Mouse (Mus musculus): ENCODE data around the gene Myo1c.

Gene Myo1c

DNA sequence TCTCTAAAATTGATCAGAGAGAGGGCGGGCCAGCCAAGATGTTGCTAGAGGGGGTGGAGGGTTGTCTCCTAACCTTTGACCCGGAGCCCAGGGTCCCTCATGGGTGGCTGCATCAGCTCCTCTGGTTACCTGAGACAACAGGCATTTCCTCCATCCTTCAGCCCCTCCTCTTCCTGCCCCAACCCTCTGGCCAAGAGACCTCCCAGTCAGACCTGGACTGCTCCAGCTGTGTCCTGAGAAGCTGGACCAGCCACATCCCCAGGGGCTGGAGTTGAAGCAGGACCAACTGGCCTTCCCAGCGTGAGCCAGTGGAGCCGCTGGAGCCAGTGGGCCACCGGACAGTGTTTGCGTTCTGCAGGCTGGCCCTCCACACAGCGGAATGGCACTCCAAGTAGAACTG, at the start of gene Myo1c:
Myo1c (plus strand) TSS at position 194 of the 400 bp plus-strand sequence.
- no peak for DNase-seq (ENCODE audit: low spot score in 2 of 2)

DNA sequence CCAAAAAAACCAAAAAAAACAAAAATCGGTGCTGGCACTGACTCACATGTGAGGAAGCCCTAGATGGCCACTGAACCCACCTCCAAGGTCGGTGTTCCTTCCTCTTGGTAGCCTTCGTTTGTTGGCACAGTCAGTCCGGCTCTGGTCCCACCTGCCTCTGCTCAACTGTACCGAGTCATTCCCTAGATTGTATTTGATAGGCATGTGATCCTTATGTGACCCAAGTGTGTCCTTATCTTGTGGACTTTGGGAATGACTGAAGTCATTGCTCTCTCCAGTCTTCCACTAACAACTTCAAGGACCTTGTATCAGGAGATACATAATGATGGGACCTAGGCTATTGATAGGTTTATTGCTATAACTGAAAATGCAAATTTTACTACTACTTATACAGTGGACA, 45.5 kb upstream of the Myo1c start:
- DNase-seq (ENCODE audit: low spot score in 2 of 2) = no peak

DNA sequence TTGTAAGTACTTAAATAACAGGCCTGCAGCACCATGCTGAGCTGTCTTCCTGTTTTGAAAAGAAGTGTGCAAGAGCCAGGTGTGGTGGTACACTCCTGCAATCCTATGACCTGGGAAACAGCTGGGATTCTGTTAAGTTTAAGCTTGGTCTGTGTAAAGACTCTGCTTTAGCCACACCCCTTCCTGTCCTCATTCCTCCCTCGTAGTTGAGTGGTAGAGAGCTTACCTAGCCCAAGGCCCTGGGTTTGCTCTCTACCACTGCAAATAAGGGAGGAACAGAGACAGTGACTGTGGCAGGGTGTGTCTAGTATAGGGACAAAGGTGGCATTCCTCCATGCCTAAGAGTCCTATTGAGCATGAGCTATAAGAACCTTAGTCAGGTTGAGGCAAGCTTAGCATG, 45.0 kb upstream of the Myo1c start:
- DNase-seq (ENCODE audit: low spot score in 2 of 2) = no peak

DNA sequence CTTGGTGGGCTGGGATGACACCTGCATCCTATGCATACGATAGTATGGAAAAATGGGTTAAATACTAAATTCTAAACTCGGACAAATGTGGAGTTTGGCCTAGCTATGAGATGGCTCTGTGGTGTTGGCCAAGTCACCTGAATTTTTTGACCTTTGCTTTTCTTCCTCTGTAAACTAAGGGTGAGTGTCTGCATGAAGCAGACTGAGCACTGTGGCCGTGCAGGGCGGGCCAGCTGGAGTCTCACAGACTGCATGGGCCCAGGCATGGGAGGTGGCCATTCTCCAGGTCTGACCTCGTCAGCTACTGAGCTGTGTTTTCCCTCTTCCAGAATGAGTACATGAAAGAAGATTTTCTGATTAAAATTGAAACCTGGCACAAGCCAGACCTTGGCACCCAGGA, 41.5 kb upstream of the Myo1c start:
- DNase-seq (ENCODE audit: low spot score in 2 of 2) = no peak

DNA sequence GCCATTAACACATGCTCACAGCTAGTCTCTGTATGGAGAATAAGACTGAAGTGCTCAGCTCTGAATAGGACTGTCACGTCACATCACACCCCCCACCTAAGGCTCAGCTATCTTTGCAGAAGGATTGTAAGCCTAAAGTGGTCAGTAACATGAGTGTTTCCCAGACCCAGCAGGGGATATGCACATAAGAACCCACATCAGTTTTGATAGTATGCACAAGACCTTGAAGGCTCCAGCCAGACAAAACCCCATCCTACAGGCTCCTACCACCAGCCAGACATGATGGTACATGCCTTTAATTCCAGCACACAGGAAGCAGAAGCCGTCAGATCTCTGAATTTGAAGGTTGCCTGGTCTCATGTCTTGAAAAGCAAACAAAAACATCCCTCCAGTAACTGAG, 40.3 kb upstream of the Myo1c start:
- no peak for DNase-seq (ENCODE audit: low spot score in 2 of 2)

DNA sequence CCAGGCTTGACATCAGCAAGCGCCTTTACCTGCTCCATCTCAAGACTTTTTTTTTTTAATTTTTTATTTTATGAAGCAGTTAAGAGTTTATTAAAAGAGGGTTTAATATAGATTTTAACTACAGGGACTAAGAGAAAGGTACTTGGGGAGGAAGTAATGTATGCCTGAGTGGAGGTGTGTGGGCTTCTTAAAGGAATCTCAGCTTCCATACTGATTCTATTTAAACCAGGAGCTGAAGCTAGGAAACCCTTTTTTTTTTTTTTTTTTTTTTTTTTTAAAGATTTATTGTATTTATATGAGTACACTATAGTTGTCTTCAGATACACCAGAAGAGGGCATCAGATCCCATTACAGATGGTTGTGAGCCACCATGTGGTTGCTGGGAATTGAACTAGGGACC, 35.5 kb upstream of the Myo1c start:
- no peak for DNase-seq (ENCODE audit: low spot score in 2 of 2)

DNA sequence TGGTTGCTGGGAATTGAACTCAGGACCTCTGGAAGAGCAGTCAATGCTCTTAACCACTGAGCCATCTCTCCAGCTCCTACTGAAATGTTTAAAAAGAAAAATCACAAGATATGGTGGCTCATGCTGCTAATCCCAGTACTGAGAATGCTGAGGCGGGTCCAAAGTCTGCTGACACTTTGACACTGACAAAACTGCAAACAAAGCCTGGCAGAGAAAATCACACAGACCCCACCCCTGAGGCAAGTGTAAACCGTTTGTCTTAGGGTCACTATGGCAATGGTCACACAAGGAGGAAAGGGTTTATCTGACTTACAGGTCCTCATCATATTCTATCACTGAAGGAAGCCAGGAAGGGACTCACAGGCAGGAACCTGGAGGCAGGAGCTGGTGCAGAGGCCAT, 34.7 kb upstream of the Myo1c start:
- no peak for DNase-seq (ENCODE audit: low spot score in 2 of 2)

DNA sequence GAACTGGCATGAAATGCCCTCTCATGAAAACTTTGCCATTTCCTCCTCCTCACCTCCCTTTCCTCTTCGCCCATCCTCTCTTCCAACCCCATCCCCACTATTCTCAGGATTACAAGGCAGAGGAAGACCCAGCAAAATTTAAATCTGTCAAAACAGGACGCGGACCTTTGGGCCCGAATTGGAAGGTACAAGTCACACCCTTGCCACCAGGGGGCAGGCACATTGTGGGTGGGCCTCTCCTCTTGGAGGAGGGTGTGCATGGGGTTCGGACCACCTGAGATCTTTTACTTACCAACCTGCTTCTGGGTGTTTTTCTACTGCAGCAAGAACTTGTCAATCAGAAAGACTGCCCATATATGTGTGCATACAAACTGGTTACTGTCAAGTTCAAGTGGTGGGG, 31.2 kb upstream of the Myo1c start:
- no peak for DNase-seq (ENCODE audit: low spot score in 2 of 2)

DNA sequence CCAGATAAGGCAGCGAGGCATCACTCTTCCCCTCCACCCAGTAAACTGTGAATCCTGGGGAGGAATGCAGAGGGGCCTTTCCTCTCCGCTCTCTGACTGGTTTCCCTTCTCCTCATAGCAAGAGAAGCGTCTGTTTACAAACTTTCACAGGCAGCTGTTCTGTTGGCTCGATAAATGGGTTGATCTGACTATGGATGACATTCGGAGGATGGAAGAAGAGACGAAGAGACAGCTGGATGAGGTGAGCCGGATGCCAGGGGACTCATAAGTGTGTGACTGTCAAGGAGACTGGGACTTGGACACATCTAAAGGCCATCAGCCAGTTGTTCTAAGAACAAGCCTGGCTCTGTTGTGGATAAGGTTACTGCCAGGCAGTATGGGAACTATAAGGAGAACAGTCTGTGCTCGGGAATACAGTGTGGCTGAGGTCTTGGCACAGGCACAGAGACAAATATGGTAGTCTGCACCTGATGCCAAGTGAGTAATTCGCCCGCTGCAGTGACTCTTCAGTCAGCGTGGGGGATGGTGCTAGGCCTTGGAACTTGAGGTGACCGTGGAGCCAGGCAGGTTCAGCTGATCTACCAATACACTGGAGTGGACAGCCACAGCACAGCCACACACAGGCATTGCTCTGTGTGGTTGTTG, 30.0 kb upstream of the Myo1c start:
- peak; percentile 41 to 43 for DNase-seq (ENCODE audit: low spot score in 2 of 2)

DNA sequence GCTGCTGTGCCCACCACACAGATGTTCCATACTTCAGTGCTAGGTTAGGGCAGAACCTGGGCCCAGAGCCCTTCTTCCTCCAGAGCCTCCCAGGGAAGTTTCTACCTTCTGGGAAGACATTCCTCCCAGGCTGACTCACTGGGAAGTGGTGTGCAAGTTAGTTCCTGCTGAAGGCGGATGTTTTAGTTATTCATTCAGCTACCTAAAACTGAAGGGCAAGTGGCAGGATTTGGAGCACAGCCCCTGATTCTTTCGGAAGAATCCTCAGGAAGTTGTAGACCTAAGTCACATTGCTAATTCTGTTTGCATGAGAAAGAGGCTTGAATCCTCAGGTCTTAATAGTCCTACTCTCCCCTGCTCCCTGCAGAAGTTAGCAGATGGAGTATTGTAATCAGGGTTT, 28.9 kb upstream of the Myo1c start:
- no peak for DNase-seq (ENCODE audit: low spot score in 2 of 2)

DNA sequence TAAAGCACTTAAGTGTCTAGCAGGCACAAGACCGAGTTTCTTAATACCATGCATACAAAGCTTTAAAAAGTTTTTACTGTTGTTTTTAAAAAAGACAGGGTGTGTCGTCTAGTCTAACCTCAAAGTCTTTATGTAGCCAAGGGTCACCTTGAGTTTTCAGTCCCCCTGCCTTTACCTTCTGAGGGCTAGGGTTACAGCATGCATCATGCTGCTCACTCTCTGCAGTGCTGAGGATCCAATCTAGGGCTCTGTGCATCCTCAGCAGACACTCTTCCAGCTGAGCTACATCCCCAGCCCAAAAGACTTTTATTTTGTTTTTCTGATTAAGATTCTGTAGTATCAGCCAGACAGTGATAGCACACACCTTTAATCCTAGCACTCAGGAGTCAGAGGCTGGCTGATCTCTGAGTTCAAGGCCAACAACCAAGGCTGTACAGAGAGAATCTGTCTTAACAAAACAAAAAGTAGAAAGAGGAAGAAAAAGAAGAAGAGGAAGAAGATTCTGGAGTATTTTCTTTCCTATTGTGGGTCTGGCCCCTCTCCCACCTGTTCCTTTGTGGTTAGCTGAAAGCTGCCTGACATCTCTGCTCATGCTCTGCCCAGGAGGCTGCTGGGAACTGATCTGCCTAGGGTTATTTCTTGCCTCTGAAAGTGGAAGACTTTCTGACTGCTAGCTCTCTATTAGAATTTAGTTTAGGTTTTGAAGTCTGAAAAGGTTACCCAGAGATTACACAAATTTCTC, 27.5 kb upstream of the Myo1c start:
- no peak for DNase-seq (ENCODE audit: low spot score in 2 of 2)

DNA sequence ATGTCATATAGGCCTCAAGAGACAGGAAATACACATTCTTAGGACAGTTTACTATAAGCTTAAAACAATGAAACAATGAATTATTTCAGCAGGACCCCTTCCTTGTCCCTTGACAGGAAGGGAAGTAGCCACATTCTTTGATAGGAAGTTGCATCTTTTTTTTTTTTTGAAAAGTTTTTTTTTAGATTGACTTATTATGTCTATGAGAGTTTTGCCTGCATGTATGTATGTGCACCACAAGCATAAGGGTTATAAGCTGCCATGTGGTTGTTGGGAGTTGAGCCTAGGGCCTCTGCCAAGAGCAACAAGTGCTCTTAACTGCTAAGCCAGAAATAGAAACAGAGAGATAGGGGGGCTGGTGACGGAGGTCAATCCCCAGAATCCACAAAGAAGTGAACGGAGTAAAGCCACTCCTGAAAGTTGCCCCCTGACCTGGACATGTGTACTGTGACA, 26.2 kb upstream of the Myo1c start:
- DNase-seq (ENCODE audit: low spot score in 2 of 2) = no peak

DNA sequence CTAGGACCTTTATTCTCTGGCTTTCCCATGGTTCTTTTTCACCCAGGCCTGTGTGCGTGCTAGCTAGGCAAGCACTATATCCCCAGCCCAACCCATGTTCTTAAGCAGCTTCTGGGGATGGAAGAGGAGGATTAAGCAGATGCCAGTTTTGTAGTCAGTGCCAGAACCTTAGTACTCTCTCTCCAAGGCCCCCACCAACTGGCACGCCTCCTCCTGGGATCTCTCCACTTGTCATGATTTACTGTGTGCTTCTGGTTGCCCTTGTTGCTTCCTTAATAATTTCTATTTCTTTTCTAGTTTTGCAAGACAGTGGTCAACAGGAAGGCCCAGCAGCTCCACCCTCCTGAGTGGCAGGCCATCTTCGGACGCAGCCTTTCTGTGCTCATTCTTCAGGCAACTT, 24.5 kb upstream of the Myo1c start:
- no peak for DNase-seq (ENCODE audit: low spot score in 2 of 2)

DNA sequence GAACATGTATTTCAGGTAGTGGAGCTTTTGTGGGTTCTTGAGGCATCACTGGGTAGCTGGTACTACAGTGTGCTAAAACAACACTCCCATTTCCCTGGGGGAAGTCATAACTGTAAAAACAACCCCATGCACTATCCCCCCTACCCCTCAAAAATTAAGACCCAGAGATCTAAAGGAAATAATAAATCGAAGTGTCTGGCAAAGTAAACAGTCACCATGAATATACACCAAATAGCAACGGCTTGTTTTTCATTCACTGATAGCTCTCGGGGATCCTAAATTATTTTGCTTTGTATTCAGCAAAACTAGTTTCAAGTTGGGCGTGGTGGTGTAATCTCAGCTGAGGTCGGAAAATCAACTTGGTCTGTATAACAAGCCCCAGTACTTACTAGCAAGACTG, 20.2 kb upstream of the Myo1c start:
- DNase-seq (ENCODE audit: low spot score in 2 of 2) = no peak

DNA sequence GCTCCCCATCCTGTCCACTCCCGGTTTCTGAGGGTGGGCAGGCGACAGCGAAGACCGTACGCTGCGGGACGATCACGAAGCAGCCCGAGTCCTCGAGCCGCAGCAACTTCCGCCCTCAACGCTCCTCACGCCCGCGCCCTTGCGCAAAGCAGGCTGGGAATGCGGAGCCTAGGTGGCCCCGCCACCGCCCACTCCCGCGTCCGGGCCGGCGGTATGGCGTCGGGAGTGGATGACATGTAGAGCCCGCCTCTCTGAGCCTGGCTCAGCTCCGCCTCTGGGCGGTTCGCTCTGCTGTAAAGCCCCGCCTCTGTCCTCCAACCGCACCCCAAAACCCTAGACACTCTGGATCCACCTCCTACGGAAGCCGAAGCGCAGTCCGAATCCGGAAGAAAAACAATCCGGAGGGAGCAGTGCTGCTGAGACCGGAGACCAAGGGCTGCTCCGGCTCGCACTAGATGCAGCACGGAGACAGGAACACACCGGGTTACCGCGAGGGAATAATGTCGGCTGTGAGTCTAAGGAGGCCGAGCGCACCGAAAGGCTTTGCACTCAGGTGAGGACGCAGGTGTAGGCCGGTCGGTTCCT, 19.6 kb upstream of the Myo1c start, which contains the start of gene Inpp5k:
Inpp5k (plus strand) TSS at position 344 of the 585 bp plus-strand sequence.
- peak; percentile 96 to 98 for DNase-seq (ENCODE audit: low spot score in 2 of 2)

DNA sequence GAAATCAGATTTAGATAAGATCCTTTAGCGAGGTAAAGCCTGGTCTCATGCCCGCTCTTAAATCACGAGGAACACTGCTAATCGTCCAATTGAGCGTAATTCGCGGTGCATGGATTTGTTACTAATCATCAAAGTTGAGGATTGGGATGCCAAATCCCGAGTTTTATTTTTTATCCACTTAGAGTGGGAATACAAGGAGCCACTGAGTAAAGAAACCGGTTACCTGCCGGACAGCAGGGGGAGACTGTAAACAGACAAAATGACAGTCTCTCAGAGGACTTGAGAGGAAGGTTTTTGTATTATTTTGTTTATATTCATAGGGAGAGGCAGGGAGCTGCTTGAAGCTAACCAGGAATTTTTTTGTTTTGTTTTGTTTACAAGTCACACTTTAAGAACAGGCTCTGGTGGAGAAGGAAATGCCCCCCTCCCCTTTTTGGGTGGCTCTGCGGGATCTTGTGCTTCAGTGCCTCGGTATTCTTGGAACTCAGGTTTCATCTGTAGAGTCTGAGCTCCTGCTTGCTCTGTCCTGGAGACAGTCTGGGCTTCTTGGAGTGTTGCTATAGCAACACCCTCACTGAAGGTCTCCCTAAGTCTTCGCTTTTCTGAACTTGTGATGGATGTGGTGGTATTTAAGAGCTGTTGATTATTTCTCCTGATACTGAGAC, 18.6 kb upstream of the Myo1c start:
- no peak for DNase-seq (ENCODE audit: low spot score in 2 of 2)

DNA sequence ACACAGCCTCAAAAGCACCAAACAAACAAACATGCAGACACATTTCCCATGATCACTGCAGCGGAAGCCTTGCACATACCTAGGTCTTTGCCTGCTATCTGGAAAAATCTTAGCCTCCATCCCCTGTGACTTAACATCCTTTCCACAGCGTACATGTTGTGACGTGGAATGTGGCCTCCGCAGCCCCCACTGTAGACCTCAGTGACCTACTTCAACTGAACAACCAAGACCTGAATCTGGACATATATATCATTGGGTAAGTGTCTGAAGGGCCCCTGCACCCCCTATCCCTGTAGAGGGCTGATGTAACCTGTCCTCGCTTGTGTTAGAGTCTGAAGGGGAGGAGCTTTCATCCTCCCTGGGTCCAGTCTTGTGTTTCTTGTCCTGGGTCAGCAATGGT, 17.4 kb upstream of the Myo1c start:
- DNase-seq (ENCODE audit: low spot score in 2 of 2) = no peak

DNA sequence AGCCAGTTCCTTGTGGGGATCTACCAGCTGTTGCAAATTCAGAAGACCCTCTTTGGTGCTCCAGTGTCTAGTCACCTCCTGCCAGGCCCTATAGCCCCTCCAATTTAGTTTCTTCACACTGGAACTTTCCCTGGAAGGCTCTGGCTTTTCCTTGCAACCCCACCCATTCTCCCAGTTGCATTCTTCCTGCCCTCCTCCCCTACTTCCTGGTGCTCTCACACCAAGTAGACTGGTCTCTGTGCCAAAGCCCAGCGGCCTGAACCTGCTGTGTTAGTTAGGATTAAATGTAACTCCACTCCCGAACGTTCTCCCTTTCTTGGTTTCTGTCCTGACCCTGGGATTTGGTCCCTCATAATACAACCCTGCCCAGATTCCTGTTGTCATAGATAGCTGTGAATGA, 15.5 kb upstream of the Myo1c start:
- DNase-seq (ENCODE audit: low spot score in 2 of 2) = no peak

DNA sequence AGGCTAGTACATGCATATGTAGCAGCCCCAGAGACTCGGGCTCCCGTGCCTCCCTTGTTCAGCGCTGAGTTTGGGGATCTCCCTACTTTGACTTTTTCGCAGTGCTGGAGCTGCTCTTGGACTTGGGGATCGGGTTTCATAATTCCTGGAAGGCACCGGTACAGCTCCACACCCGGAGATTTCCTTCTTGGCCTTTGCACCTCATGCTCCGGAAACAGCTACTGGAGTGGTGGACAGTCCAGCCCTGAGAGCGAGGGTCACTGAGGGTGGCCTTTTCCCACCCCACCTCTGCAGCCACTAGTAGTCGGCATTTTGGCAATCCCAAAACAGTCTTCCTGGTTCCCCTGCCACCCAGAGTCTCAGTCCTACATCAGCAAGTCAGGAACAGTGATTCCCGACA, 15.0 kb upstream of the Myo1c start:
- DNase-seq (ENCODE audit: low spot score in 2 of 2) = no peak

DNA sequence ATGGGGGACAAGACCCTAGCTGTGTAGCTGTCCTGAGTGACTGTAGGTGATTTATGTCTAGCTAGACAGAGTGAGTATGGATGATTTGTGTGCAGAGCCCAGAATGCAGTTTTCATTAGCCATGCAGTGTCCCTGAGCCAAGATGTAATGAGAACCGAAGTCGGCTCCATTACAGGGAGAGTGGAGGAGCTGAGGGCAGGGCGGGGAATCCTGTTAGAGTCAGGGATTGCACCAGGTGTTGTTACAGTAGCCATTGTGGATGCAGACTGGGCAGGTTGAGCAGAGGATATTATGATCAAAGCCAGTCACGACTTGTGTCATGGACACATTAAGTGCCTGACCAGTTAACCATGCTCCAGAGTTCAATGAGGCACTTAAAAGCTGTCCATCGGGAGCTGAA, 7.0 kb upstream of the Myo1c start:
- DNase-seq (ENCODE audit: low spot score in 2 of 2) = no peak

DNA sequence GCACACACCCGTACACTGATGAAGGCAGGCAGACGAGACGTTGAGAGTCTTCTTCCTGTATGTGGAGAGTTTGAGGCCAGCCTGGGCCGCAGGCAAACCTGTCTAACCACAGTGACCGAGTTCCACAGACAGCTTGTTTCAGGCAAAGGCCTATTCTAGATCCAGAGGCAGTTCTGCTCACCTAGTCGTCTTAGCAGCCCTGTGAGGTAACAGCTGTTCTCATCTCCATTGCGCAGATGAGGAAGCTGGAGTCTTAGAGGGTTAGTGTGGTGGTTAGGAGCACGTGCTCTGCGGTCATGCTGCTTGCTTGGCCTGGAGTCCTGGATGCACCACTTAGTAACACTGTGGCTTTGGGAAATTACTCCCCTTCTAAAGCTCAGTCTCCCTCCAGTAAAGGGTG, 5.6 kb upstream of the Myo1c start:
- DNase-seq (ENCODE audit: low spot score in 2 of 2) = no peak

DNA sequence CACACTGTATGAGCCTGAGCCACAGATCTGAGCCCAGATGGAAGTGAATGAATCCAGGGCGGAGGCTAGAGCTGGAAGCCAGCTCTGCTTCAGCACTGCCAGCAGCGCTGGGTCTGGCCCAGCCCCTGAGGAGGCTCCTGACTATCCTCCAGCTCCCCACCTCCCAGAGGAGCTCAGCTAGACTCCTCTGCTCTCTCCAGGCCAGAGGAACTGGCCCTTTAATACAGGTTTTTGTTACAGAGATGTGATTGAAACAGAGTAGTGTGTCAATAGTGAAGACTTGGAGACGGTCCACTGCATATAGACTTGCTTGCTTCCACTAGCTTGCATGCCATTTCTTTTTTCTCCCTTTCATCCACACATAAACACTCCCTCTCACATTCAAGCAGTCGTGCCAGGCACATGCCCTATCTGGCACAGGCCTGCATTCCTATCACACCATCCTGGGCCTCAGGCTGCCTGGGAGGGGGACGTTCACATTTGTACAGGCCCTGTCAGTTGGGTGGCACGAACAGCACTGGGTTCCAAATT, 2.6 kb upstream of the Myo1c start:
- DNase-seq (ENCODE audit: low spot score in 2 of 2) = peak in 1 of 2 experiments; percentile 38
